Mouse (Mus musculus) kidney, postnatal 36 days (tissue): ENCODE data around the gene Toe1.

ENCODE experiments used
- DNase-seq, 2 experiments: peaks; one replicate each; pipeline ENCODE4 v3.0.0; 2021 to 2022; ENCODE audit warnings: mixed read lengths in 2 of 2

Toe1 gene

GRCm38 (mm10) chr4:116792453-116792852, 15.0 kb downstream of the Toe1 start:
- DNase-seq, result no peak

DNA sequence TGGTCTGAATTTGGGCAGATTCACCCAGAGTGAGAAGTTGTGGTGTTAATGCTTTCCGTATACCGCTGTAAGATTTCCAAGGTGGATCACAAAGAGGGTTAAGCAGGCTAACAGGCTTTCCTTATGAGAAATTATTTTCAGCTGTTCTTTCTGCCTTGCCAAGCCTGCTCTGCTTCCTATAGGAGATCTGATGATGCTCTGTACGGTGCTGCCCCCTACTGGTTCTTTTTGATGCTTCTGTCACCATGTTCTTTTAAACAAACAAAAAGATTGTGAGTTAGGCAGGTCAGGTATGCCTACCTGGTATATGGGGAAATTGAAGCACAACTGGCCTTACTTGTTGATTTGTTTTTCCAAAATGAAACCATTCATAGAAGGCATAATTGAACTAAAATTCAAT, 18.5 kb downstream of the Toe1 start:
- DNase-seq, result peak; percentile 91

- no peak for DNase-seq
These were observed 19.3 kb downstream of the Toe1 start for GRCm38 (mm10) chr4:116787985-116788760.

DNA sequence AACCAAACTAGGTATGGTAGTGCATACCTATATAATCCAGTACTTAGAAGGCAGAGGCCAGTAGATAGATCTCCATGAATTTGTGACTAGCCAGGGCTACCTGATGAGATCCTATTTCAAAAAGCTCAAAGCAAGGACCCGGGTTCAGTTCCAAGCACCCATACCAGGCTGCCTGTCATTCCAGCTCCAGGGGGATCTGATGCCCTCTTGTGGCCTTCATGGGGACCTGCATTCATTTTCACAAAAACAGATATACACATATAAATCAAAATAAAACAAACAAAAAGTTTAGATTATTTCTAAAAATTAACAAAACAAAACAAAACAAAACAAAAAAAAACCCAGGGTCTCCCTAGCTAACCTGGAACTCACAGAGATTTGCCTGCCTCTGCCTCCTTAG, 20.9 kb downstream of the Toe1 start:
- DNase-seq, result no peak

DNA sequence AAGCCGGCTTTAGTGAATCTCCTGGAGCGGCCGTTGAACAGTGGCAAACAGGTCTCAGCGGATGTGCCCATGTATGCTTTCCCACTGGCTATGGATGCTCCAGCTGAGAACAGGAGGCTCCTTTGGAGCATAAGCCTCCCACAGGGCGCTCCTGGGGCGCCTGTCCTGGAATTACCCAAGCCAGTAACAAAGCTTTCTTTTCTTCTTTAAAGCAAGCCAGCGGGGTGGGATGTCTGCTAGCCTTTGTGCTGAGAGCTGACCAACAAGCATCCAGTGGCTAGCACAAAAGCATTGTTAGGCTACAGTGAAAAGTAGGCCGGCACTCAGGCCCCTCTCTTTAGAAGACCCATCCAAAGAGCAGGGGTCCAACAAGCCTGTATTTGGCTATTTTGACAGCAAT, 25.3 kb downstream of the Toe1 start:
- DNase-seq, result no peak

DNA sequence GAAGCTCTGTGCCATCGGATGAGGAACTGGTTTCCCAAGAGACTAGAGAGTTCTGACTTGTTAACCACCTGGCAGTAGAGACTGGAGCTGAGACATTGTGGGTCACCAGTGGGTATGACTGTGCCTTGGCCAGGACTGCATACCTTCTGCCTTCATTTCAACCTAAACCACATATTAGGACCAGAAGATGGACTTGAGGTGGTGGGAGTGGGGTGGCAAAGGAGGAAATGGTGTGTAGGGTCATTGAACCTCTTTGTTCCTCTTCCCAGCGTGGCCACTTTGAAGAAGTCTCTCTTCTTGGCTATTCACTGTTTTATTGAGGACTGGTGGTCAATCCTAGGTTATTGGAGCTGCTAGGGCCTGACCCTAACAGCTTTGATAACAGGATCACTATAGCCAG, 26.1 kb downstream of the Toe1 start:
- no peak for DNase-seq

- DNase-seq, result no peak
These were observed 26.9 kb downstream of the Toe1 start for GRCm38 (mm10) chr4:116780541-116780940.

- DNase-seq, result no peak
These were observed 30.4 kb downstream of the Toe1 start for GRCm38 (mm10) chr4:116777079-116777478.

DNA sequence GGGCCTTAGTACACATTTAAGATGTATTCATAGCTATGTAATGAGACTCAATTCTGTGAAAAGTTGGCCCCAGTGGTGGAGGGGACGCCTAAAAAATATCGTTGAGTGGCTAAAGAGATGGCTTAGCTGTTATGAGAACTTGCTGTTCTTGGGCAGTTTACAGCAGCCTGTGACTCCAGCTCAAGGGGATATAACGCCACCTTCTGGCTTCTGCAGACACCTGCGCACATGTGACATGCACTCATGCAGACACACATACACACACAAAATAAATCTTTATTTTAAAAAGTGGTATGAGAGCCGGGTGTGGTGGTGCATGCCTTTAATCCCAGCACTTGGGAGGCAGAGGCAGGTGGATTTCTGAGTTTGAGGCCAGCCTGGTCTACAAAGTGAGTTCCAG, 31.0 kb downstream of the Toe1 start:
- no peak for DNase-seq

DNA sequence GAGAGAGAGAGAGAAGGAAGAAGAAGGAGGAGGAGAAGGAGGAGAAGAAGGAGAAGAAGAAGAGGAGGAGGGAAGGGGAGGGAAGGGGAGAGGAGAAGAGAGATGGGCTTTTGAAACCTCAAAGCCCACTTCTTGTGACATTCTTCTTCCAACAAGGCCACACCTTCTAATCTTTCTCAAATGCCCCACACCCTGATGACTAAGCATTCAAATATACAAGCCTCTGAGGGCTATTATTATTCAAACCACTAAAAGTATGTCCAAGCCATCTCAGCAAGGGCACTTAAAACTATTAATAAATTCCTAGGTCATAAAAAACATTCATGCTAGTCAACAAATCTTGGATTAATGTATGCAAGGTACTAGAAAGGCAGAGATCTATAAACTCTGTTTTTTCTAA, 38.4 kb downstream of the Toe1 start:
- no peak for DNase-seq

GRCm38 (mm10) chr4:116768510-116768909, 38.9 kb downstream of the Toe1 start:
- DNase-seq, result no peak

- DNase-seq, result no peak
These were observed 43.4 kb downstream of the Toe1 start for GRCm38 (mm10) chr4:116764001-116764400.

DNA sequence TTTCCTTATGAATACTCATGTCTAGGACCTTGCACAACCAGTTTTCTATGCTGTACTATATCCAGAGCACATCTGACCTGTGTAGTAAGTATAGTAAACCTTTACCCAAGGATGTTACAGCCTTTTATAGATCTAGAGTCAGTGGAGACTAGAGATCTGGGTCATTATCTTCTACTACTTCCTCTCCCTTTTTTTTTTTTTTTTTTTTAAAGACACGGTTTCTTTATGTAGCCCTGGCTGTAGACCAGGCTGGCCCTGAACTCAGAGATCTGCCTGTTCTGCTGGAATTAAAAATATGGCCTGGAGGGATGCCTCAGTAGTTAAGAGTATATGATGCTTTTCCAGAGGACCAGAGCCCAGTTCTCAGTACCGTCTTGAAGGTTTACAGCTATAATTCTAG, 45.5 kb downstream of the Toe1 start:
- DNase-seq, result no peak

- DNase-seq, result no peak
These were observed 57.7 kb downstream of the Toe1 start for GRCm38 (mm10) chr4:116749750-116750149.
